Mouse (Mus musculus): ENCODE results near the gene Bbs2. TPM values are rescaled to one million over a fixed set of nuclear protein-coding genes. Genes with fewer than 3 reads are reported as not detected.
"Not testable (repeated sequence)": the region's sequence is repeated elsewhere in the genome, so short reads cannot be mapped to it uniquely, and the experiment has no call there.

The Bbs2 gene
- 1 to 10 TPM; 1.5 to 2.3 TPM for total RNA-seq (2021)
- long read RNA-seq, experiment 1: 0 reads
- long read RNA-seq, experiment 2, partial matches to known transcripts: 0 of 3 reads
- long read RNA-seq, experiment 2, other reads (novel, unspliced or antisense): 1 of 3 reads

GRCm38 (mm10) chr8:94098081-94098974 is at the start of gene Bbs2:
Gene Bbs2 (minus strand): TSS chr8:94098928.
- DNase-seq: peak; percentile 100

- no peak for DNase-seq
Observed at GRCm38 (mm10) chr8:94148236-94148635, 49.5 kb upstream of the Bbs2 start.

GRCm38 (mm10) chr8:94140266-94140795 is 41.6 kb upstream of the Bbs2 start:
- peak; percentile 57 for DNase-seq

- no peak for DNase-seq
Observed at GRCm38 (mm10) chr8:94136933-94137332, 38.2 kb upstream of the Bbs2 start, which contains the start of gene Mt4. Gene Mt4 (plus strand): TSS chr8:94137197.

- no peak for DNase-seq
Observed at GRCm38 (mm10) chr8:94136192-94136591, 37.5 kb upstream of the Bbs2 start.

GRCm38 (mm10) chr8:94135556-94135955 is 36.8 kb upstream of the Bbs2 start:
- no peak for DNase-seq

- not testable (repeated sequence) for DNase-seq
Observed at GRCm38 (mm10) chr8:94134601-94135000, 35.9 kb upstream of the Bbs2 start.

- no peak for DNase-seq
Observed at GRCm38 (mm10) chr8:94132096-94132495, 33.4 kb upstream of the Bbs2 start.

- no peak for DNase-seq
Observed at GRCm38 (mm10) chr8:94130126-94130525, 31.4 kb upstream of the Bbs2 start.

- DNase-seq: no peak
Observed at GRCm38 (mm10) chr8:94129133-94129789, 30.5 kb upstream of the Bbs2 start.

- DNase-seq: no peak
Observed at GRCm38 (mm10) chr8:94127711-94128110, 29.0 kb upstream of the Bbs2 start.

- no peak for DNase-seq
Observed at GRCm38 (mm10) chr8:94122711-94123468, 24.2 kb upstream of the Bbs2 start.

- DNase-seq: no peak
Observed at GRCm38 (mm10) chr8:94121625-94122024, 22.9 kb upstream of the Bbs2 start.

- DNase-seq: no peak
Observed at GRCm38 (mm10) chr8:94118776-94119430, 20.2 kb upstream of the Bbs2 start.

- no peak for DNase-seq
Observed at GRCm38 (mm10) chr8:94113972-94114371, 15.2 kb upstream of the Bbs2 start.

GRCm38 (mm10) chr8:94113435-94113834 is 14.7 kb upstream of the Bbs2 start:
- DNase-seq: no peak

GRCm38 (mm10) chr8:94110526-94111177 is 11.9 kb upstream of the Bbs2 start:
- no peak for DNase-seq

GRCm38 (mm10) chr8:94109835-94110234 is 11.1 kb upstream of the Bbs2 start:
- no peak for DNase-seq

GRCm38 (mm10) chr8:94109396-94109795 is 10.7 kb upstream of the Bbs2 start:
- no peak for DNase-seq

GRCm38 (mm10) chr8:94107871-94108270 is 9.1 kb upstream of the Bbs2 start:
- peak; percentile 26 for DNase-seq

- DNase-seq: no peak
Observed at GRCm38 (mm10) chr8:94104146-94104545, 5.4 kb upstream of the Bbs2 start.

Measured in gastrocnemius, postnatal 25 days (tissue).